Mouse (Mus musculus): ENCODE measurements around the gene Kcnk15. TPM values are rescaled to one million over a fixed set of nuclear protein-coding genes. Genes with fewer than 3 reads are reported as not detected.

Gene Kcnk15
- polyA plus RNA-seq, 1 experiment from 2014 or later: not detected

DNA sequence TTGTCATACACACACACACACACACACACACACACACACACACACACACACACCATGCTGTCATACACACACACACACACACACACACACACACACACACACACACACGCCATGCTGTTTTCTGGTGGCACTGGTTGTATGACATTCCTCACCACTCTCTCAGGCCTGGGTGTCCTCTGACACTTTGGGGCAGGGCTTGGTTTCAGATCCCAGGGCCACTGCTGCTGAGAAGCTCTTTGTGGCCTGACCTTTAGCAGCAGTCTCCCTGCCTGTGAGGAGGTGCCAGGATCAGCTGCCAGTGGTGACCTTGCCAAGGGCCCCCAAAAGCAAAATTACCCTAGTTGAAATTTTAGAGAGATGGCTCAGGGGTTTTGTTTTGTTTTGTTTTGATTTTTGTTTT, 27.6 kb upstream of the Kcnk15 start:
- H3K4me2 ChIP-seq (ENCODE audit: low read length): no peak overlapping the region
- H3K9ac ChIP-seq (ENCODE audit: low read length): no peak overlapping the region
- WGBS: 78% methylated on average over 1 of the region's 1 CpGs
- H3K9me3 ChIP-seq (replicated peaks; ENCODE audit: control insufficient read depth, low read length): no peaks in the 10 kb centered on the region
- no peak overlapping the region for H3K4me3 ChIP-seq (ENCODE audit: low read depth, low read length)
- H3K36me3 ChIP-seq (ENCODE audit: control insufficient read depth, insufficient read depth, low read length): no peaks in the 10 kb centered on the region
- H3K27ac ChIP-seq (ENCODE audit: low read depth, low read length): no peak overlapping the region
- DNase-seq (ENCODE audit: low spot score) (no peak), ATAC-seq (no peak)
- no peaks in the 10 kb centered on the region for H3K4me1 ChIP-seq (ENCODE audit: control insufficient read depth, insufficient read depth, low read length)
- H3K27me3 ChIP-seq (replicated peaks; ENCODE audit: control insufficient read depth, insufficient read depth, low read length): no peaks in the 10 kb centered on the region

DNA sequence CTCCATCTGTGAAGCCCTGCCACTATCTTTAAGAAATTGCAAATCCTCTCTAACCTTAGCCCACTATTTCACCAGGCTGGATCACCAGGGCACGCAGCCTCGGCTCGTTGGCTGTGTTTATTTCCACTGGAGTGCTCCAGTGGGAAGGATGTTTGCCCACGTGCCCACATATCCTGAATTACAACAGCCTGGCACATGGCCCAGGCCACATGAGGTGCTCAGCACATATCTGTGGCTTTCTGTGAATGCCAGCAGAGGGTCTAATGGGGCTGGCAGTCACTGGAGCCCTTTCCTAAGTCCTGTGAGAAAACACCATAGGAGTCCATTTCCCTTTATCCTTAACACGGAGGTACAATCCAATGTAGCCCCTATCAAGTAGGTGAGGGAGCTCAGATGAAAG, 27.0 kb upstream of the Kcnk15 start:
- H3K27me3 ChIP-seq (replicated peaks; ENCODE audit: control insufficient read depth, insufficient read depth, low read length): no peaks in the 10 kb centered on the region
- no peaks in the 10 kb centered on the region for H3K4me1 ChIP-seq (ENCODE audit: control insufficient read depth, insufficient read depth, low read length)
- WGBS: 61% methylated on average over 5 of the region's 5 CpGs
- DNase-seq (ENCODE audit: low spot score) (no peak), ATAC-seq (no peak)
- no peak overlapping the region for H3K4me3 ChIP-seq (ENCODE audit: low read depth, low read length)
- no peaks in the 10 kb centered on the region for H3K9me3 ChIP-seq (replicated peaks; ENCODE audit: control insufficient read depth, low read length)
- no peak overlapping the region for H3K27ac ChIP-seq (ENCODE audit: low read depth, low read length)
- H3K9ac ChIP-seq (ENCODE audit: low read length): no peak overlapping the region
- H3K36me3 ChIP-seq (ENCODE audit: control insufficient read depth, insufficient read depth, low read length): no peaks in the 10 kb centered on the region
- no peak overlapping the region for H3K4me2 ChIP-seq (ENCODE audit: low read length)

DNA sequence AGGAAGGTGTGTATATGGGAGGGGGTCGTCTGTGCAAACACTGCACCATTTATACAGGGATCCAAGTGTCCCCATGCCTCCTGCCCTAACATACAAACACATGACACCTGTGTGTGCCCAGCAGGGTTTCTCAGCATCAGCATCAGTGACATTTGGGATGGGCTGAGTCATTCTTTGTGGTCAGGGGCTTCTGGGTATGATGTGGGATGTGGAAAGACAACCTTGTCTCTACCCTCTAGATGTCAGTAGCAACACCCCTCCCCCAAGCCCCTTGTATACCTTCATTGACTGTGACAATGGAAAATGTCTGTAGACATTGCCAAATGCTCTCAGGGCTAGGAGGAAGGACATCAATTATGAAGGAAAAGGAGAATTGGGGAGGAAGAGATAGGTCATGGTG, 22.3 kb upstream of the Kcnk15 start:
- Histone ChIP-seq H3K4me3 (ENCODE audit: low read depth, low read length) (no peak overlapping the region), H3K9me3 (replicated peaks; ENCODE audit: control insufficient read depth, low read length) (no peaks in the 10 kb centered on the region), H3K4me1 (ENCODE audit: control insufficient read depth, insufficient read depth, low read length) (no peaks in the 10 kb centered on the region), H3K36me3 (ENCODE audit: control insufficient read depth, insufficient read depth, low read length) (no peaks in the 10 kb centered on the region), H3K4me2 (ENCODE audit: low read length) (no peak overlapping the region), H3K27me3 (replicated peaks; ENCODE audit: control insufficient read depth, insufficient read depth, low read length) (no peaks in the 10 kb centered on the region), H3K9ac (ENCODE audit: low read length) (no peak overlapping the region), H3K27ac (ENCODE audit: low read depth, low read length) (no peak overlapping the region)
- WGBS: 61% methylated on average over 1 of the region's 1 CpGs
- DNase-seq (ENCODE audit: low spot score) (no peak), ATAC-seq (no peak)

DNA sequence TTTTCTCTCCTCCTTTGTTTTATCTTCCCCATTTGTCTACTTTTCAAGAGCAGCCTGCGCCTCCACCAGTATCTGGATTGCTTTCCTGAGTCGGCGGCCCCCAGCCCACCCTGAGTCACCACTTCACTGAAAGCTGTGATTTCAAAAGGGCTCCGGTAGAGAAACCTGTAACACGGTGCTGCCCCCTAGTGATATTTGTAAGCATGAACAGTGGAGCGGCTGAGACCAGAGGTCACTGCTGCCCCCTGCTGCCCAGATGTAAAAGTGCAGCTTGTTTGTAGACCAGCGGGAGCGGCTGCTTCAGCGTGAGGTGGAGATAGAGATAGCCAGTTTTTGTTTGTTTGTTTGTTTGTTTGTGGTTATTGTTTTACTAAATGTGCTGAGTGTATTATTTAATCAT, 15.4 kb upstream of the Kcnk15 start:
- no peaks in the 10 kb centered on the region for H3K27me3 ChIP-seq (replicated peaks; ENCODE audit: control insufficient read depth, insufficient read depth, low read length)
- H3K27ac ChIP-seq (ENCODE audit: low read depth, low read length): no peak overlapping the region
- no peak overlapping the region for H3K9ac ChIP-seq (ENCODE audit: low read length)
- no peaks in the 10 kb centered on the region for H3K9me3 ChIP-seq (replicated peaks; ENCODE audit: control insufficient read depth, low read length)
- H3K4me1 ChIP-seq (ENCODE audit: control insufficient read depth, insufficient read depth, low read length): no peaks in the 10 kb centered on the region; the same call in 1 of the 2 replicates
- DNase-seq (ENCODE audit: low spot score) (peak; percentile 86), ATAC-seq (peak; percentile 69)
- 27% methylated on average over 9 of the region's 9 CpGs for WGBS
- H3K4me2 ChIP-seq (ENCODE audit: low read length): no peak overlapping the region
- no peak overlapping the region for H3K4me3 ChIP-seq (ENCODE audit: low read depth, low read length)
- no peaks in the 10 kb centered on the region for H3K36me3 ChIP-seq (ENCODE audit: control insufficient read depth, insufficient read depth, low read length)

DNA sequence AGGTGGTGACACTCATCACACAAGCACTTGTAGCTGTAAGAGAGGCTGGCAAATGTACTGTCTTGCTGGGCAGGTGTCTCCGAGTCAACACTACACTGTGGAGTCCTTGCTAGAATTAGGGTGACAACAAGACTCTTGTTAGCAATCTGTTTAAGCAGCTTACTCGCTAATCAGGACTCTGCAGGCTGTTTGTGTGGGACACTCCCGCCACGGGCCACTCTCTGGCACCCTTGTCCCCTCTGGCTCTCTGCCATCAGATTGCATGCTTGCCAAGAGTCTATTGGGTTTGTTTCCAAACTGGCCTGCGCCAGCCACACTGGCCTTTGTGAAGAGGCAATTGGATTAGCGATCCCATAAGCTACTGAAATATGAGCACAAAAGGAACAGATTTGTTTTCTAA, 13.9 kb upstream of the Kcnk15 start:
- Histone ChIP-seq H3K27me3 (replicated peaks; ENCODE audit: control insufficient read depth, insufficient read depth, low read length) (no peaks in the 10 kb centered on the region), H3K9me3 (replicated peaks; ENCODE audit: control insufficient read depth, low read length) (no peaks in the 10 kb centered on the region), H3K4me3 (ENCODE audit: low read depth, low read length) (no peak overlapping the region), H3K36me3 (ENCODE audit: control insufficient read depth, insufficient read depth, low read length) (no peaks in the 10 kb centered on the region), H3K9ac (ENCODE audit: low read length) (no peak overlapping the region), H3K4me1 (ENCODE audit: control insufficient read depth, insufficient read depth, low read length) (no peaks in the 10 kb centered on the region; the same call in 1 of the 2 replicates), H3K27ac (ENCODE audit: low read depth, low read length) (no peak overlapping the region), H3K4me2 (ENCODE audit: low read length) (no peak overlapping the region)
- WGBS: 13% methylated on average over 6 of the region's 6 CpGs
- ATAC-seq (peak; percentile 69; the same call in 1 of the 2 replicates), DNase-seq (ENCODE audit: low spot score) (peak; percentile 81)

DNA sequence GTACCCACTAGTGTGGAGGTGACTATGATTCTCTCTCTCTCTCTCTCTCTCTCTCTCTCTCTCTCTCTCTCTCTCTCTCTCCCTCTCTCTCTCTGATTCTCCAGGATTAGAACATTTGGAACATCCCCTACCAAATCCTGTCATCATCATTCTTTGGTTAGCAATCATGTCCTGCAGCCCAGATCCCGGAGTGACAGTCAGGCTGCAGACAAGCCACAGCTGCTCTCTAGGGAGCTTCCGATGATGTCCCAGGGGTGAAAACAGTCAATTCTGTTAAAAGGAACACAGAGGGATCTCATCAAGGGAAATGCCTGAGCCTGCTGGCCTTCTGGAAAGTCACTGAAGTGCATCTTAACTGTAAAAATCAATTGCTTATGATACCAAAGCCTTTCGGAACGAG, 11.4 kb upstream of the Kcnk15 start:
- Histone ChIP-seq H3K9me3 (replicated peaks; ENCODE audit: control insufficient read depth, low read length) (no peaks in the 10 kb centered on the region), H3K36me3 (ENCODE audit: control insufficient read depth, insufficient read depth, low read length) (no peaks in the 10 kb centered on the region), H3K9ac (ENCODE audit: low read length) (no peak overlapping the region), H3K4me3 (ENCODE audit: low read depth, low read length) (no peak overlapping the region), H3K27ac (ENCODE audit: low read depth, low read length) (no peak overlapping the region), H3K4me1 (ENCODE audit: control insufficient read depth, insufficient read depth, low read length) (no peaks in the 10 kb centered on the region; the same call in 1 of the 2 replicates), H3K27me3 (replicated peaks; ENCODE audit: control insufficient read depth, insufficient read depth, low read length) (no peaks in the 10 kb centered on the region), H3K4me2 (ENCODE audit: low read length) (no peak overlapping the region)
- ATAC-seq (no peak), DNase-seq (ENCODE audit: low spot score) (no peak)
- 83% methylated on average over 4 of the region's 4 CpGs for WGBS

DNA sequence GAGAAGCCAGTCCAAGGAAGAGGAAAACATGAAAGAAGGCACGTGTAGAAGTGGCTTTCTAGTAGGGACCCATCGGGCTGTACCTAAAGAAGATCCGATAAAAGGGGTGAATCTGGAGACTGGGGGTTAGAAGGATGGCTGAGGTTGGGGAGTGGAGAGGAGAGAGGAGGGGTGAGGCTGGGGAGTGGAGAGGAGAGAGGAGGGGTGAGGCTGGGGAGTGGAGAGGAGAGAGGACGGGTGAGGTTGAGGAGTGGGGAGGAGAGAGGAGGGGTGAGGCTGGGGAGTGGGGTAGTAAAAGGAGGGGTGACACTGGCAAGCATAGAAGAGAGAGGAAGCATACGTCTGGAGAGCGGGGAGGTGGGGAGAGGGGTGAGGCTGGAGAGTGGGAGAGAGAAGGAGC, 3.8 kb downstream of the Kcnk15 start:
- Histone ChIP-seq H3K36me3 (ENCODE audit: control insufficient read depth, insufficient read depth, low read length) (no peaks in the 10 kb centered on the region), H3K27me3 (replicated peaks; ENCODE audit: control insufficient read depth, insufficient read depth, low read length) (peaks cover 59% of the 10 kb centered on the region)
- 78% methylated on average over 6 of the region's 6 CpGs for WGBS

DNA sequence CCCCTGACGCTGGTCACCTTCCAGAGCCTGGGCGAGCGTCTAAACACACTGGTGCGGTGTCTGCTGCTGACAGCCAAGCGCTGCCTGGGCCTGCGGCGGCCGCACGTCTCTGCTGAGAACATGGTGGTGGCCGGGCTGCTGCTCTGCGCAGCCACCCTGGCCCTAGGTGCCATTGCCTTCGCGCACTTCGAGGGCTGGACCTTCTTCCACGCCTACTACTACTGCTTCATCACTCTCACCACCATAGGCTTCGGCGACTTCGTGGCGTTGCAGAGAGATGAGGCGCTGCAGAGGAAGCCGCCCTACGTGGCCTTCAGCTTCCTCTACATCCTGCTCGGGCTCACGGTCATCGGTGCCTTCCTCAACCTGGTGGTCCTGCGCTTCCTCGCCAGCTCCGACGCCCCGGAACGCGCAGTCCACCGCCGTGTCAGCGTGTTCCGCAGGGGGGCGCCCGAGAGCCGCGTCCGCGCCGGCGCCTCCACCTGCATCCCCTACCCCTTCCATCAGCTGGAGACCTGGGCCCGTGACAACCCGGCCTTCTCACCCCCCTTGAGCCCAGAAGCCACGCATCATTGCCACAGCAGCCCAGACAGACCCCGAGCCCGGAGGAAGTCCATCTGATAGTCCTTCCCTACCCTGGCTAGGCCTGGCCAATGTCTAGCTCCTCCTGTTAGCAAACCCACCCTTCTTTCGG, 5.0 kb downstream of the Kcnk15 start:
- Histone ChIP-seq H3K36me3 (ENCODE audit: control insufficient read depth, insufficient read depth, low read length) (no peaks in the 10 kb centered on the region), H3K27me3 (replicated peaks; ENCODE audit: control insufficient read depth, insufficient read depth, low read length) (peaks cover 50% of the 10 kb centered on the region), H3K9ac (ENCODE audit: low read length) (no peak overlapping the region; the same call in 1 of the 2 replicates), H3K4me3 (ENCODE audit: low read depth, low read length) (no peak overlapping the region), H3K27ac (ENCODE audit: low read depth, low read length) (no peak overlapping the region), H3K9me3 (replicated peaks; ENCODE audit: control insufficient read depth, low read length) (no peaks in the 10 kb centered on the region), H3K4me2 (ENCODE audit: low read length) (peak overlapping the region; percentile 34), H3K4me1 (ENCODE audit: control insufficient read depth, insufficient read depth, low read length) (no peaks in the 10 kb centered on the region)
- DNase-seq (ENCODE audit: low spot score) (peak; percentile 45), ATAC-seq (peak; percentile 69)
- 15% methylated on average over 50 of the region's 50 CpGs for WGBS

More for the DNA sequence above, 3.8 kb downstream of the Kcnk15 start:
- H3K4me3 ChIP-seq (ENCODE audit: low read depth, low read length): no peak overlapping the region
- H3K4me1 ChIP-seq (ENCODE audit: control insufficient read depth, insufficient read depth, low read length): no peaks in the 10 kb centered on the region
- H3K4me2 ChIP-seq (ENCODE audit: low read length): no peak overlapping the region
- no peaks in the 10 kb centered on the region for H3K9me3 ChIP-seq (replicated peaks; ENCODE audit: control insufficient read depth, low read length)
- H3K9ac ChIP-seq (ENCODE audit: low read length): no peak overlapping the region
- ATAC-seq (no peak), DNase-seq (ENCODE audit: low spot score) (no peak)
- H3K27ac ChIP-seq (ENCODE audit: low read depth, low read length): no peak overlapping the region

DNA sequence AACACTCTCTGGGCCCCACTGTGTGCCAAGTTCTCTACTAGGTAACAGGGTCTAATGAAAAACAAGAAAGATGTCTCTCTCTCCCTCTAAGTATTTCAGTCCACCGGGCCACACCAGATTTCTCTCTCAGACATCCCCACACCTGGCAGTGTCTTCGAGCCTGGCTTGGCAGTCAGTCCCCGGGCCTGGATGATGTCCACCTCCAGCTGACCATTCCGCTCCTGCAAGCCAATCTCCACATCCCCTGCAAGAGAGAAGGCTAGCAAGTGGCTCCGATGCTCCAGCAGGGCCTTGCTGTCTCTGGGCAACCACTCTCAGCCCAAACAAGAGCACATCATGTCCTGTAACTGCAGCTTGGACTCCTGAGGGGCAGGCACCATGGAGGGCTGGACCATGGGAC, 11.9 kb downstream of the Kcnk15 start:
- no peaks in the 10 kb centered on the region for H3K36me3 ChIP-seq (ENCODE audit: control insufficient read depth, insufficient read depth, low read length)
- H3K27me3 ChIP-seq (replicated peaks; ENCODE audit: control insufficient read depth, insufficient read depth, low read length): 0 out of 2 replicates have a peak, but pooled peaks cover 3% of the 10 kb centered on the region
- H3K9me3 ChIP-seq (replicated peaks; ENCODE audit: control insufficient read depth, low read length): no peaks in the 10 kb centered on the region
- H3K9ac ChIP-seq (ENCODE audit: low read length): no peak overlapping the region
- no peaks in the 10 kb centered on the region for H3K4me1 ChIP-seq (ENCODE audit: control insufficient read depth, insufficient read depth, low read length)
- H3K4me2 ChIP-seq (ENCODE audit: low read length): no peak overlapping the region
- WGBS: 93% methylated on average over 5 of the region's 5 CpGs
- no peak for DNase-seq (ENCODE audit: low spot score)
- no peak overlapping the region for H3K4me3 ChIP-seq (ENCODE audit: low read depth, low read length)
- H3K27ac ChIP-seq (ENCODE audit: low read depth, low read length): no peak overlapping the region
- ATAC-seq: no peak

All from forebrain, embryonic 14.5 days (tissue).